Mouse (Mus musculus): Measurements from ENCODE around the gene Olfr5. TPM values are rescaled to one million over a fixed set of nuclear protein-coding genes. Genes with fewer than 3 reads are reported as not detected.
A peak's percentile ranks its signal among the peaks of the same experiment; 100 is the strongest.
"Not testable (repeated sequence)": the region's sequence is repeated elsewhere in the genome, so short reads cannot be mapped to it uniquely, and the experiment has no call there.

Gene Olfr5
- total and polyA plus RNA-seq, 2 experiments = not detected

DNA sequence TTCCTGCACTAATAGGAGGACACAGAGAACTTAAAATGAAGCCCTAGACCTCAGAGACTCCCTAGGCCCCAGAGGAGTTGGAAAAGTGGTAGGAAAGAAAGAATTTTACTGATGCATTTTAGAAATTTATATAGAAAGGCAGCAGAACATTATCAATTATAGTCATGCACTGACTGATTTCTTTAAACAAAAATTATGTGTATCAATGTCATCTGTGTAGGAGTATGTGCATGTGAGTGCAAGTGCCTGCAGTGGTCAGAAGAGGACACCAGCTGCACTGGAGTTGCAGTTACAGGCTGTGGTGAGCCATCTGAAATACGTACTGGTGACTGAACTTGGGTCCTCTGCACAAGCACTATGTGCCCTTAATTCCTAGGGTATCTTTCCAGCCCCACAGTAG is 12.9 kb upstream of the Olfr5 start, which contains the start of gene Olfr1347:
Gene Olfr1347 (minus strand): TSS at position 101 of the 400 bp plus-strand sequence.
- H3K4me3 ChIP-seq (ENCODE audit: insufficient read depth, low read depth, low read length) = no peak within 1 kb of the TSS
- no peaks in the 10 kb centered on the region for H3K36me3 ChIP-seq (ENCODE audit: control insufficient read depth, insufficient read depth, low read length)
- no peaks in the 10 kb centered on the region for H3K4me1 ChIP-seq (ENCODE audit: control insufficient read depth, insufficient read depth, low read length)
- no peaks in the 10 kb centered on the region for H3K27me3 ChIP-seq (ENCODE audit: control insufficient read depth, insufficient read depth, low read length)
- TF ChIP-seq CTCF (IDR thresholded peaks at IDR 0.05; ENCODE audit: low read depth, low read length) (no peak), POLR2A (IDR thresholded peaks at IDR 0.05; ENCODE audit: extremely low read depth, insufficient read depth, low read length) (no peak)
- no peaks in the 10 kb centered on the region for H3K79me2 ChIP-seq (ENCODE audit: control insufficient read depth, insufficient read depth, low read length)
- WGBS = 43% methylated on average over 1 of the region's 1 CpGs
- DNase-seq (ENCODE audit: extremely low read depth, low read depth, low spot score) = no peak
- no peak within 1 kb of the TSS for H3K27ac ChIP-seq (replicated peaks; ENCODE audit: insufficient read depth, low read depth, low read length)
- H3K9ac ChIP-seq (ENCODE audit: low read depth, low read length) = no peak within 1 kb of the TSS

DNA sequence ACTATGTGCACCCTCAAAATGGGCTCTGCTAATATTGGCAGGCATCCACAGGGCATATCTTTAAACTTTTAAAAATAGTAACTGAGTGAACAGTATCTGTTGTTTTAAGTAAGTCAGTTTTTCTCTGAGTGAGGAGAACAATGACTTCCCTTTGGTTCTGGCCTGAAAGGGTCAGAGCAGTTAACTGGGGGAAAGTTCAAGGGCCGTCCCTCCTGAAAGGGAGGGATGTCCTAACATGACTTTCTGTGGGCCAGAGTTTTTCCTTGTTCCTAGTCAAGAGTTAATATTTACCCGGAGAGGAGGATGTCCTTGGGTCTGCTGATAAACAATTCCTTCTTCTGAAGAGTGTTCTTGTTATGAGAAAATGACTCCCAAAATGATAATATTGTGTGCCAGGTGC is 9.1 kb downstream of the Olfr5 start:
- not testable (repeated sequence) for H3K36me3 ChIP-seq (ENCODE audit: control insufficient read depth, insufficient read depth, low read length); H3K27ac ChIP-seq (replicated peaks; ENCODE audit: insufficient read depth, low read depth, low read length)

DNA sequence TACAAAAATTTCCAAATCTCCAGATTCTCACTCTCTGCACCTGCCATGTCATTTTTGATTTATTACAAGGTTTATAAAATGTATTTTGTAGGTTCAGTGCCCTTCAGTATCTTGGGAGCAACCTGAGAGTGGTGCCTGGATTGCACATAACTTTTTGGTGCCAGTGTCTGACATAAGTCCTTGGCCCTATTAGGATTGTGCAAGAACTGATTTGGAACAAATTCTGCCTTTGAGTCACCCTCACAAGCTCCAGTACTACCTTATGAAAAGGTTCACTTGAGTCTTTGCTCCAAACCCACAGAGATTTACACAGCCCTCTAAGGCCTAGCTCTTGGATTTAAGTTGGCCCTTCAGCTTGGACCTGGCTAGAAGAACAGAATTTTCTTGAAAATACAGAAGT is 19.8 kb downstream of the Olfr5 start, which contains the start of gene Olfr1346:
Gene Olfr1346 (plus strand): TSS at position 151 of the 400 bp plus-strand sequence.
- no peaks in the 10 kb centered on the region for H3K36me3 ChIP-seq (ENCODE audit: control insufficient read depth, insufficient read depth, low read length)
- H3K4me1 ChIP-seq (ENCODE audit: control insufficient read depth, insufficient read depth, low read length) = no peaks in the 10 kb centered on the region
- TF ChIP-seq CTCF (IDR thresholded peaks at IDR 0.05; ENCODE audit: low read depth, low read length) (no peak), POLR2A (IDR thresholded peaks at IDR 0.05; ENCODE audit: extremely low read depth, insufficient read depth, low read length) (no peak)
- H3K4me3 ChIP-seq (ENCODE audit: insufficient read depth, low read depth, low read length) = no peak within 1 kb of the TSS
- peak; percentile 81 for DNase-seq (ENCODE audit: extremely low read depth, low read depth, low spot score)
- H3K27ac ChIP-seq (replicated peaks; ENCODE audit: insufficient read depth, low read depth, low read length) = no peak within 1 kb of the TSS
- no peak within 1 kb of the TSS for H3K9ac ChIP-seq (ENCODE audit: low read depth, low read length)
- H3K79me2 ChIP-seq (ENCODE audit: control insufficient read depth, insufficient read depth, low read length) = no peaks in the 10 kb centered on the region
- H3K27me3 ChIP-seq (ENCODE audit: control insufficient read depth, insufficient read depth, low read length) = no peaks in the 10 kb centered on the region

More for the DNA sequence above, 9.1 kb downstream of the Olfr5 start:
- DNase-seq (ENCODE audit: extremely low read depth, low read depth, low spot score) = peak; percentile 58
- not testable (repeated sequence) for H3K9ac ChIP-seq (ENCODE audit: low read depth, low read length); H3K79me2 ChIP-seq (ENCODE audit: control insufficient read depth, insufficient read depth, low read length); H3K27me3 ChIP-seq (ENCODE audit: control insufficient read depth, insufficient read depth, low read length); H3K4me3 ChIP-seq (ENCODE audit: insufficient read depth, low read depth, low read length); H3K4me1 ChIP-seq (ENCODE audit: control insufficient read depth, insufficient read depth, low read length)
- WGBS = 26% methylated on average over 2 of the region's 2 CpGs

DNA sequence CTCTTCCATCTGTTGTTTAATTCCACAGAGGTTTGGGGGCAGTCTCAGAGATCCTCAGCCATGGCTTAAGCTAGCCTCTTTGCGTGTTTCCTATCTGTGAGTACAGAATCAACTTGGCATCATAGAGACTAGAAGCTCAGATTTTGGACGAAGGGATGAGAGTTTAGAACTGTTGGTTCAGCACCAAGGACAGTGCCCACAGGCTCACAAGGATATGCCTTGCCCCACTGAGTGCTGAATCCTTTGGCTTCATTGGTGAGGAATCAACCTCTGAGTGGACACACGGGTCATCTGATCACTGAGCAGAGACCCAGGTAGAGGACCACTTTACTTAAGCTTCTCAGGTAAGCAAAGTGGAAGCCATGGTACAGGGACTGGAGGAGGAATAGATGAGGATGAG is 30.3 kb downstream of the Olfr5 start:
- Histone ChIP-seq H3K9ac (ENCODE audit: low read depth, low read length) (no peak overlapping the region), H3K27ac (replicated peaks; ENCODE audit: insufficient read depth, low read depth, low read length) (no peak overlapping the region), H3K79me2 (ENCODE audit: control insufficient read depth, insufficient read depth, low read length) (no peaks in the 10 kb centered on the region), H3K4me1 (ENCODE audit: control insufficient read depth, insufficient read depth, low read length) (no peaks in the 10 kb centered on the region), H3K27me3 (ENCODE audit: control insufficient read depth, insufficient read depth, low read length) (no peaks in the 10 kb centered on the region), H3K36me3 (ENCODE audit: control insufficient read depth, insufficient read depth, low read length) (no peaks in the 10 kb centered on the region), H3K4me3 (ENCODE audit: insufficient read depth, low read depth, low read length) (no peak overlapping the region)
- no peak for DNase-seq (ENCODE audit: extremely low read depth, low read depth, low spot score)
- WGBS = 43% methylated on average over 3 of the region's 3 CpGs
- TF ChIP-seq POLR2A (IDR thresholded peaks at IDR 0.05; ENCODE audit: extremely low read depth, insufficient read depth, low read length) = no peak
- TF ChIP-seq CTCF (IDR thresholded peaks at IDR 0.05; ENCODE audit: low read depth, low read length) = no peak

DNA sequence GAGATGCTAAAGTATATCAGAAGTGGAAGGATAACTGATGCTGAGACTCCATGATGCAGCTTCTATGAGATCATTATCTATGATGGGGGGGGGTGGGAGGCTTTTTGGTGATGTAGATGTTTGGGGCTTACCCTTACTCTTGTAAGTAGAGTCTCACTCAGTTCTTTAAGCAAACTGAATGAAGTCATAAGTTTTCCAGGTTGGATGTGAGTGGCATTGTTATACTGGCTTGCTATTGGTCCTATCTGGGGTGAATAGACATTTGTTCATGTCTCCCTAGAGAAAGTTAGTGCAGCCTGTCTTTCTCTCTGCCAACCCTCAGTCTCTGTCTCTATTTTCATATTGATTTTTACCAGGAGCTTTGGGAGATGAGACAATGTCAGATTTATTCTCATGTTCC is 30.9 kb downstream of the Olfr5 start, which contains the start of gene Olfr1336:
Gene Olfr1336 (plus strand): TSS at position 301 of the 400 bp plus-strand sequence.
- Histone ChIP-seq H3K27me3 (ENCODE audit: control insufficient read depth, insufficient read depth, low read length) (no peaks in the 10 kb centered on the region), H3K4me3 (ENCODE audit: insufficient read depth, low read depth, low read length) (no peak within 1 kb of the TSS), H3K36me3 (ENCODE audit: control insufficient read depth, insufficient read depth, low read length) (no peaks in the 10 kb centered on the region)

DNA sequence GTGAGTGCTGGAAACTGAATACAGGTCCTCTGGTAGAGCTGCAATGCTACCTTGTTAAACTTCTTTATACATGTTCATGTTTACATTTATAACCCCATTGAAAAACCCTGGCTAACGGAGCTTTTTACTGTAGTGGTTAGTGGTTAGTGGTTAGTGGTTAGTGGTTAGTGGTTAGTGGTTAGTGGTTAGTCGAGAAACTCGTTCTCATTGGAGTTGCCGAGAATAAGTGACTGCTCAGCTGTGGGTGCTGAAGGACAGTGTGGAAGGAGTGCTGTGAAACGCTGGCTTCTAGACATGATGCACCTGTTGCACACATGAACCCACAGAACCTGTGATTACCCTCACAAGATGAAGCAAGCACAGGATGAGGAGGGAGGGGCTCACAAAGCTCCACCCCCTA is 39.0 kb downstream of the Olfr5 start:
- Histone ChIP-seq H3K27me3 (ENCODE audit: control insufficient read depth, insufficient read depth, low read length) (no peaks in the 10 kb centered on the region), H3K4me1 (ENCODE audit: control insufficient read depth, insufficient read depth, low read length) (no peaks in the 10 kb centered on the region), H3K27ac (replicated peaks; ENCODE audit: insufficient read depth, low read depth, low read length) (no peak overlapping the region), H3K79me2 (ENCODE audit: control insufficient read depth, insufficient read depth, low read length) (no peaks in the 10 kb centered on the region), H3K4me3 (ENCODE audit: insufficient read depth, low read depth, low read length) (no peak overlapping the region), H3K36me3 (ENCODE audit: control insufficient read depth, insufficient read depth, low read length) (no peaks in the 10 kb centered on the region), H3K9ac (ENCODE audit: low read depth, low read length) (no peak overlapping the region)
- TF ChIP-seq CTCF (IDR thresholded peaks at IDR 0.05; ENCODE audit: low read depth, low read length) = no peak
- TF ChIP-seq POLR2A (IDR thresholded peaks at IDR 0.05; ENCODE audit: extremely low read depth, insufficient read depth, low read length) = no peak
- DNase-seq (ENCODE audit: extremely low read depth, low read depth, low spot score) = no peak
- WGBS = 81% methylated on average over 5 of the region's 5 CpGs

More for the DNA sequence above, 30.9 kb downstream of the Olfr5 start, which contains the start of gene Olfr1336:
- no peak for DNase-seq (ENCODE audit: extremely low read depth, low read depth, low spot score)
- TF ChIP-seq CTCF (IDR thresholded peaks at IDR 0.05; ENCODE audit: low read depth, low read length) (no peak), POLR2A (IDR thresholded peaks at IDR 0.05; ENCODE audit: extremely low read depth, insufficient read depth, low read length) (no peak)
- no peaks in the 10 kb centered on the region for H3K79me2 ChIP-seq (ENCODE audit: control insufficient read depth, insufficient read depth, low read length)
- no peak within 1 kb of the TSS for H3K9ac ChIP-seq (ENCODE audit: low read depth, low read length)
- H3K4me1 ChIP-seq (ENCODE audit: control insufficient read depth, insufficient read depth, low read length) = no peaks in the 10 kb centered on the region
- no peak within 1 kb of the TSS for H3K27ac ChIP-seq (replicated peaks; ENCODE audit: insufficient read depth, low read depth, low read length)
